Mouse (Mus musculus) cortical plate, adult 2 months (tissue): ENCODE data around the gene Ppp2r3a.

Experiments
- CTCF ChIP-seq: fragments of 200-500 bp; IDR thresholded peaks from 2 replicates; pipeline ENCODE4 v1.5.1; 2011; ENCODE audit warnings: mild to moderate bottlenecking, control low read depth, low read length; ENCODE audit not compliant: insufficient read depth; ENCODE audit errors: extremely low read depth
- POLR2A ChIP-seq: fragments of 200-500 bp; IDR thresholded peaks from 2 replicates; pipeline ENCODE4 v1.6.1; 2011; ENCODE audit warnings: mild to moderate bottlenecking, low read length, control low read depth; ENCODE audit not compliant: insufficient read depth; ENCODE audit errors: extremely low read depth

DNA sequence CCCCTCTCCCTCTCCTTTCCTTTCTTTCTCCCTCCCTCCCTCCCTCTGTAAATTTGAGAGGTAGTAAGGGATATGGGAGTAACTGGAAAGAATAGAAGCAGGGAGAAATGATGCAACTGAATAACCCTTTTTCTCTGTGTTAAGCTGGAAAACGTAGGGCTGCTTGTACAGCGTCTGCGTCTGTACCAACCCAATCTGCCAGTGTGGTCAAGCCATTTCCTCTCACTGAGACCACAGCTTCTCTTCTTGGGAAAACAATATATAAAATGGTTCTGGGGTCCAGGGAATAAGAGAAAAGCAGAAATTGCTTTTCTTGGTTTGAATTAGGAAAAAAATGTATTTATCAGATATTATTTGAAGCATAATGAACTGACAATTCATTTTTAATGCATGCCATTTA lies 21.6 kb downstream of the Ppp2r3a start:
- no peak for TF ChIP-seq CTCF
- TF ChIP-seq POLR2A = no peak
